Mouse (Mus musculus): ENCODE results near the gene Gm49378. TPM values are rescaled to one million over a fixed set of nuclear protein-coding genes. Genes with fewer than 3 reads are reported as not detected.

Gene Gm49378
- total RNA-seq, 2 experiments from 2014 or later, result 4.0 to 4.1 TPM

DNA sequence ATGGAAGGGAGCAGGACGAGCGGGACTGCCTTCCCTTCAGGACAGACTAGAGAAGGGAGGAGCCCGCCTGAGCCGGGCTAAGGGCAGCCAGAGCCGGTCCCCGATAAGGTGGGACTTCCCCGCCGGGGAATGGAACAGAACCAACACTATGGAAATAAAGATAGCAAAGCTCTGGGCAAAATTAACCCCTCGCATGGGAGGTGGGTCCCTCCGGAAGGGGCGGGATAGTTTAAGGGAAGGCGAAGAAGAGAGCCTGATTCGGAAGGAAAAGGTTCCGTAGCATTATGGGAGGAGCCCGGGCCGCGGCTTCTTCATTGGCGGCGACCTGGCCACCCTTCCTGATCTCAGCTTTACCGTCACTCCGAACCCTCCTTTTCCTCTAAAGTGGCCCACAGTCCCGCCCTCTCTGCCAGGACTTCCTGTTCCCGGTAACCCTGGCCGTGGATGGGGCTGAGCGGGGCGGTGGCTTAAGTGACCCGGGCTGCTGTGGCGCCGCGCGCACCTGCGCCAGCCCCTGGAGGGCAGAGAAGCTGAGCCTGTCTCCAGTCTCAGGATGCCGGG is 46.3 kb downstream of the Gm49378 start, which contains the start of gene Rnf31:
Gene Rnf31, plus strand, starts transcription at position 378 of the 561 bp plus-strand sequence.
- DNase-seq, result peak; percentile 92
- intact Hi-C loops (cut with DNase I), result no loop called here

GRCm38 (mm10) chr14:55590748-55591330 is 46.9 kb downstream of the Gm49378 start, which contains the start of gene Psme2:
TSS of gene Psme2 (minus strand) at chr14:55591113.
- intact Hi-C loops (cut with DNase I), result no loop called here
- peak; percentile 95 for DNase-seq

GRCm38 (mm10) chr14:55589771-55590448 is 47.8 kb downstream of the Gm49378 start:
- DNase-seq, result no peak
- intact Hi-C loops (cut with DNase I), result no loop called here

- intact Hi-C loops (cut with DNase I), result no loop called here
- no peak for DNase-seq
These were observed 48.4 kb downstream of the Gm49378 start for GRCm38 (mm10) chr14:55589271-55589670.

DNA sequence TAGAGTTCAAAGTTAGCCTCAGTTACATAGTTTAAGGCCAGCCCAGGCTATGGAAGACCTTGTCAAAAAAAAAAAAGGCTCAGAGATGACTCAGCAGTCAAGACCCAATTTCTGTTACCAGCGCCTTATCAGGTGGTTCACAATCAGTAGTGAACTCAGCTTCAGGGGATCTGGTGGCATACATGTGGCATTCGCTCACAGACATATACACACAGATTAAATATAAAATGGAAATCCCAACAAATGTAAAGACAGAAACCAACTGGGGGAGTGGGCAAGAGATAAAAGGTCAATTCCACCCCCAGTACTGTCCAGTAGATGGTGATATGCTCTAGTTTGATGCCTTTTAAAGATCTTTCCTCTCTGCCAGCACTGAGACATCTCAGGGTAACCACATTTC is 51.5 kb downstream of the Gm49378 start:
- intact Hi-C loops (cut with DNase I), result no loop called here
- DNase-seq, result no peak

DNA sequence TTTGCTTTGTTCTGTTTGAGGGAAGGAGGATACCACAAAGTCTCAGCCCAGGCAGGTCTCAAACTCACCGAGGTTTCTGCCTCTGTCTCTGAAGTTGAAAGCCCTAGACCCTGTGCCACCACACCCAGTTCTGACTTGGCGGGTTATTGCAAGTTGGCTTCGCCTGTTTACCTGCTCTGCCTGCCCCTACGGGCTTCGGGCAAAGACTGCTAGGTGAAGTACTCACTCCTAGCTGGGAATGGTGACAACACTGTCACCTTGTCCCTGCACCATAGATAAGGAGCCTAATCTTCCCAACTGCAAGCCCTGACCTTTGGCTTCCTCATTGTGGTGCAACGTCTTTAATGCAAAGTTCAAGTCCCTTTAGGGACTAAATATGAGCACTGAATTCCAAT is 52.1 kb downstream of the Gm49378 start:
- no peak for DNase-seq
- intact Hi-C loops (cut with DNase I), result no loop called here

GRCm38 (mm10) chr14:55584702-55585565 is 52.8 kb downstream of the Gm49378 start, which contains the start of gene Emc9:
TSS of gene Emc9 (minus strand) at chr14:55585302.
- intact Hi-C loops (cut with DNase I), result no loop called here
- peak; percentile 62 for DNase-seq

DNA sequence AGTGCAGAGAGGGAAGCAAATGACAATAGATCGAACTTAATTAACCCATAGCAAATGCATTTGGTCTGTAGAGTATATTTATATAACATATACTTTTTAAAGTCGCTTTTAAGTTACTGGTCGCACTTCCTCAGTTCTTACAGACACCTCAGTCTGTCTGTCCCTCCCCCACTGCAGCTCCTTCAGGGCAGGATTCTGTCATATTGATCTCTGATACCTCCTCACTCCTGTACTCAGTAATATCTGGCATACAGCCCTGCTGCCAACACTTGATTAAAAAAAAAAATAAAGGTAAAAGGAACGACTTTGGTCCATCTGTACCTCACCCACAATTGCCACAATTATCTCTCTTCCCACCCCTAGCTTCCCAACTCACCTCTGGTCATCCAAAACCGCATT is 53.4 kb downstream of the Gm49378 start:
- DNase-seq, result no peak
- intact Hi-C loops (cut with DNase I), result no loop called here

GRCm38 (mm10) chr14:55581981-55582681 is 55.6 kb downstream of the Gm49378 start:
- DNase-seq, result no peak
- intact Hi-C loops (cut with DNase I), result no loop called here

GRCm38 (mm10) chr14:55580731-55581130 is 57.0 kb downstream of the Gm49378 start:
- DNase-seq, result no peak
- intact Hi-C loops (cut with DNase I), result no loop called here

GRCm38 (mm10) chr14:55579511-55580496 is 57.9 kb downstream of the Gm49378 start:
- DNase-seq, result no peak
- intact Hi-C loops (cut with DNase I), result no loop called here

Other genes with a start within 250 kb of the Gm49378 start
- gene Dhrs4, start 159.1 kb downstream of the Gm49378 start, total RNA-seq (2021), result 10 to 100 TPM; 13.6 to 14.9 TPM
- gene Carmil3, start 147.2 kb downstream of the Gm49378 start, total RNA-seq (2021), result 100 to 1,000 TPM; 151 to 183 TPM
- gene Cpne6, start 127.5 kb downstream of the Gm49378 start, total RNA-seq (2021), result 10 to 100 TPM; 53.1 to 61.7 TPM
- gene Nrl, start 112.9 kb downstream of the Gm49378 start, total RNA-seq (2021), result under 1 TPM; 0.20 to 0.42 TPM
- gene Pck2, start 97.6 kb downstream of the Gm49378 start, total RNA-seq (2021), result 10 to 100 TPM; 13.6 to 14.3 TPM
- 10 to 100 TPM; 61.2 to 66.4 TPM for gene Dcaf11, start 77.9 kb downstream of the Gm49378 start, total RNA-seq (2021)
- not detected for gene A730061H03Rik, start 77.5 kb downstream of the Gm49378 start, total RNA-seq (2021)
- not detected for gene Fitm1, start 62.3 kb downstream of the Gm49378 start, total RNA-seq (2021)
- 100 to 1,000 TPM; 111 to 112 TPM for gene Psme1, start 59.8 kb downstream of the Gm49378 start, total RNA-seq (2021)
- gene Emc9, start 52.6 kb downstream of the Gm49378 start, total RNA-seq (2021), result 10 to 100 TPM; 27.8 to 36.4 TPM
- 100 to 1,000 TPM in 1 of 2 experiments, 10 to 100 TPM in 1; 98.8 to 106 TPM for gene Psme2, start 46.8 kb downstream of the Gm49378 start, total RNA-seq (2021)
- 10 to 100 TPM; 33.3 to 47.7 TPM for gene Rnf31, start 46.2 kb downstream of the Gm49378 start, total RNA-seq (2021)
- gene Irf9, start 34.3 kb downstream of the Gm49378 start, total RNA-seq (2021), result 10 to 100 TPM; 11.5 to 15.7 TPM
- gene Rec8, start 19.9 kb downstream of the Gm49378 start, total RNA-seq (2021), result 1 to 10 TPM; 2.6 to 3.8 TPM
- gene Ipo4, start 1.9 kb downstream of the Gm49378 start, total RNA-seq (2021), result 100 to 1,000 TPM; 161 to 176 TPM
- 10 to 100 TPM; 35.3 to 41.1 TPM for gene Tm9sf1, start 5.9 kb upstream of the Gm49378 start, total RNA-seq (2021)
- 1 to 10 TPM; 1.2 to 2.4 TPM for gene Tssk4, start 12.3 kb upstream of the Gm49378 start, total RNA-seq (2021)
- gene Mdp1, start 22.6 kb upstream of the Gm49378 start, total RNA-seq (2021), result 10 to 100 TPM; 44.6 to 44.7 TPM
- 10 to 100 TPM; 33.8 to 35.4 TPM for gene Gmpr2, start 34.0 kb upstream of the Gm49378 start, total RNA-seq (2021)
- 100 to 1,000 TPM; 347 to 384 TPM for gene Nedd8, start 34.2 kb upstream of the Gm49378 start, total RNA-seq (2021)
- 10 to 100 TPM; 11.8 to 15.6 TPM for gene Tinf2, start 43.9 kb upstream of the Gm49378 start, total RNA-seq (2021)
- under 1 TPM in 1 of 2 experiments, not detected in 1; 0.32 TPM for gene Tgm1, start 76.0 kb upstream of the Gm49378 start, total RNA-seq (2021)
- gene Rabggta, start 84.4 kb upstream of the Gm49378 start, total RNA-seq (2021), result 10 to 100 TPM; 55.2 to 55.8 TPM
- gene Dhrs1, start 107.8 kb upstream of the Gm49378 start, total RNA-seq (2021), result 10 to 100 TPM; 63.2 to 75.1 TPM
- gene Nop9, start 107.8 kb upstream of the Gm49378 start, total RNA-seq (2021), result 10 to 100 TPM; 19.5 to 20.1 TPM
- gene Cideb, start 120.6 kb upstream of the Gm49378 start, total RNA-seq (2021), result under 1 TPM in 1 of 2 experiments, not detected in 1; 0.90 TPM
- 1 to 10 TPM in 1 of 2 experiments, under 1 TPM in 1; 0.79 to 1.0 TPM for gene Ltb4r2, start 123.5 kb upstream of the Gm49378 start, total RNA-seq (2021)
- gene Ltb4r1, start 128.1 kb upstream of the Gm49378 start, total RNA-seq (2021), result 1 to 10 TPM; 1.0 to 1.4 TPM
- 1 to 10 TPM; 4.6 to 5.2 TPM for gene Adcy4, start 146.2 kb upstream of the Gm49378 start, total RNA-seq (2021)
- 1 to 10 TPM; 1.4 to 1.8 TPM for gene Ripk3, start 151.0 kb upstream of the Gm49378 start, total RNA-seq (2021)
- 1 to 10 TPM; 8.2 TPM for gene Nfatc4, start 185.2 kb upstream of the Gm49378 start, total RNA-seq (2021)
- 10 to 100 TPM; 39.1 to 40.9 TPM for gene Nynrin, start 216.1 kb upstream of the Gm49378 start, total RNA-seq (2021)
- under 1 TPM; 0.44 to 0.74 TPM for gene Cbln3, start 246.5 kb upstream of the Gm49378 start, total RNA-seq (2021)
- 10 to 100 TPM; 12.5 to 13.4 TPM for gene Khnyn, start 247.1 kb upstream of the Gm49378 start, total RNA-seq (2021)